Mouse (Mus musculus) urinary bladder, adult 18-20 months (tissue): ENCODE measurements around the gene Zfp454.

Experiments used
- DNase-seq, 2 experiments: peaks; one replicate each; pipeline ENCODE4 v3.0.0; 2022; ENCODE audit warnings: low spot score in 2 of 2, mixed read lengths in 2 of 2

Gene Zfp454

DNA sequence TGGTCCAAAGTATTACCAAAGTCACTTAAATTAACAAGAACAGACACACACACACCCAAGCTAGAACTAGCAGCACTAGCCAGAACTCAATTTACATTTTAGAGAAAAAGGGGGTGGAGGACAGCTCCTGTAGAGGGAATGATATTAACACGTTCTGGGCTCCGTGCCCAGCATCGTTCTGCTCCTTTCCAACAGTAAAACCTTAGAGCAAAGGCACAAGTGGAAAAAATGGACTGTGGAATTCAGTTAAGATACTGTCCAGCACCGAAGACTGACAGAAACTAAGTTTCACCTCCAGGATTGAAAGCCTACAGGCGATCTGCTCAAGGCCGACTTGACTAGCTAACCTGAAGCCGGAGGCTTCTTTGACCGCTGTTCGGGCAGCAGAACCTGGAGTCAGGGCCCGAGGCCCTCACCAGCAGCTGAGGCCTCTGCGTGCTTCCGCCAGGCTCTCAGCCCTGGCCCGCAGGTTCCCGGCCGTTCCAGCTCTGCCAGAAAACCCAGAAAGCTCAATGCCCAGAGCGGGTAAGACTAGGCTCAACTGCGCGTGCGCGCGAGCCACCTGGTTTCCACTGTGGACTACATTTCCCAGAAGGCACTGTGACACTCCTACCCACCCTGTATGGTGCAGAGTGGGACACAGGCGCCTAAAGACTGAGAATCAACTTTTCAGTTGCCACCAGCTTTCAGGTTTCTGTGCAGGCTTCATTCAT is 46.3 kb downstream of the Zfp454 start, which contains the start of gene Zfp879:
Gene Zfp879 (minus strand): TSS at position 530 of the 713 bp plus-strand sequence.
- peak; percentile 85 to 87 for DNase-seq

DNA sequence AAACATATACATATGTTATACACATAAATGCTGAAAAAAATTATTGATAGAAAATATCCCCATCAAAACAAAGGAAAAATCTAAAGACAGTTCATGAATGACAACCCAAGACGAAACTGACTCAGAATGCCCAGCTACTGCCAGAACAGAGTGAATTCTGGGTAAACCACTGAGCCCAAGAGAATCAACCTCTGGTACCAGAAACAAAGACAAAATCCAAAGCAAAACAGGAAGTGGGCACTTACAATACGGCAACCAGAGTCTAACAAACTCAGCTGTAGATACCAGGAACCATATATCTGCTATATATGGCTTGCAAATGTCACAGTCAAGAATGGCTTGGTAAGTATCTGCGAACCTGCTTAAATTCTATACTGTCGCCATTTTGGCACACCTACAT is 51.7 kb downstream of the Zfp454 start:
- DNase-seq = no peak

- DNase-seq = peak; percentile 75 to 77
Observed at GRCm38 (mm10) chr11:50827010-50827953, 60.2 kb downstream of the Zfp454 start, which contains the start of gene Zfp354c. Gene Zfp354c, minus strand, starts transcription at chr11:50827724.

- DNase-seq = no peak
Observed at GRCm38 (mm10) chr11:50826214-50826613, 61.2 kb downstream of the Zfp454 start.
